Mouse (Mus musculus): ENCODE data around the gene Map3k5.
"Not testable (repeated sequence)": the region's sequence is repeated elsewhere in the genome, so short reads cannot be mapped to it uniquely, and the experiment has no call there.

The Map3k5 gene

DNA sequence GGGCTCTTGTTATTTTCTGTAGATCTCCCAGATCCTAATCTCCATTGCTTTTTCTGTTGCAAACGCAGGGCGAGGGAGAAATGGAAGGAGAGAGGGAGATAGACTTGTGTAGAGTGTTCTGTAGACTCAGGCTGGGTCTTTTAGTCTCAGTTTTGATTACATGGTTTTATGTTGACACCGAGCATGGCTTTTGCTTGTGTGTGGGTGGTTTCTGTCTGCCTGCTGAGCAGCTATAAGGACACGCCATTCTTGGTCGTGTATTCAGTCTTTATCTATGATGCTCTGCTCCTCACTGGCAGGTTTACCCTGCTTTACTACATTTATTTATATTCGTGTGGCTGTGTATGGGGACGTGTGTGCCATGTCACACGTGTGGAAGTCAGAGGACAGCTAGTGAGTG lies 34.2 kb downstream of the Map3k5 start:
- no peak for DNase-seq

DNA sequence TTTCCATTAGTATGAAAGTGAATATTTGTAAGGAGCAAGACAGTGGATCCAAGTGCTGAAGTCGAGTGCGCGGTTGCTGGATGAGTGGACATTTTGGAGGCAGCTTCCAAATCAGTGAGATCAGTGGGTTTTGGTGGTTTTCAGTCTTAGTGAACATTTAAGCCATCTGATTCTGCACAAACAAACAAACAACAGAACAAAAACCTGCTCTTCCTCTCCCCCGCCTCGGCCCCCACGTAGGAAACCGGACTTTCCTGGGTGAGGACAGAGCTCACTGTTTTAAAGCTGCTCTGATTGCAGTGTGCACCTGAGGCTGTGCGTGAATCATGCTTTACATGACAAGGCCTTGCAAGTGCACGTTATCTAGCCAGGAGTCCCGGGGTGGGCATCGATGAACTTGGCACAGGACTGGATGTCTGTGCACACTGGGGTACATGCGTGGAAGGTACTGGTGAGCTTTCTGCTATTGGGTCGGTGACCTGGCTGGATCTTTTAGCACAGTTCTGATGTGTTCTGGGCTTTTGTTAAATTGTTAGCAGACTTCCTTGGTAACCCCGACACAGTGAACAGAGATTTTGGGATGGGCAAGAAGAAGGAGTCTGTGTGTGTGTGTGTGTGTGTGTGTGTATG lies 35.7 kb downstream of the Map3k5 start:
- no peak for DNase-seq

DNA sequence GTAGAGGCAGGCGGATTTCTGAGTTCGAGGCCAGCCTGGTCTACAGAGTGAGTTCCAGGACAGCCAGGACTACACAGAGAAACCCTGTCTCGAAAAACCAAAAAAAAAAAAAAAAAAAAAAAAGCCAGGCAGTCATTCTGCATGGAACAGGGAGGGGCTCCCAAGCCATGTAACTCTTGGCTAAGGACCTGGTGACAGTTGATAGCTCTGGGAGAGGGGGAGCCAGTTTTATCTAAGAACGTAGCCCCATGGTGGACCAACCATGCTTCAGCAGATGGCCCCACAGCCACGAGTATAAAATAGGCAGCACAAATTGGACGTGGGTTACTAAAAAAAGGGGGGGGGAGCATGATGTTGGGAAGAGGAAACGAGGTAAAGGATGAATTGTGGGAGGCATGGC lies 37.2 kb downstream of the Map3k5 start:
- not testable (repeated sequence) for DNase-seq

DNA sequence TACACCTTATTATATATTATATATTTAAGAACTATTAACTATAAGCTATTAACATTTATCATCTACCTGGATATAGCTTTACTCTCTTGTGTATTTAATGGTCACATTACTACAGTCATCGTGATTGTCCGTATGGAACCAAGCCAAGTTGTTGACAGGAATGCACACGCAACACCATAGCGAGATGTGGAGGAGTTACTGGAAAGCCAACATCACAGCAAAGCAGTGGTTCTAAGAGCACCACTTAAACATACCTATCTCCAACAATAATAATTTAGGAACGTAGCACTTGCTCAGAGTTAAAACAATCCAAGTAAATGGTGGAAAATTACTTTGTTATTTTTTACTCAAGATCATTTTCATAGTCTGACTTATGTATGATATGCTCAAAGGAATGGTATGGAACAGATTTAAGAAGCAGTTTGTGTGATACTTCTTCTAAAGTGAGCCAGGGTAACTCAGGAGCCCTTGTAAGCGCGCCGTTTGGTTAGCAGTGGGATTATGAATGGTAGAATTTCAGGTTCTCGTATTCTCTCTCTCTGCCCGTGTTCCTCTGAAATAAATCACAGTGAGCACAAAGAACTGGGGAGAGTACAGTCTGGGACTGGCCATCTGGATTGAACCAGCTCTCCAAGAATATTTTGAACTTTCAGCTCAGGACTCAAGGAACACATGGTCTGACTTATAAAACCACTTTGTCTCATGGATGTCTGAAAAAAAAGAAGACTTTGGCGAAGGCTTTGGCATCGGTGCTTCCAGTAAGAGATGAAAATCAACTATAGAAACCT lies 39.2 kb downstream of the Map3k5 start:
- no peak for DNase-seq

DNA sequence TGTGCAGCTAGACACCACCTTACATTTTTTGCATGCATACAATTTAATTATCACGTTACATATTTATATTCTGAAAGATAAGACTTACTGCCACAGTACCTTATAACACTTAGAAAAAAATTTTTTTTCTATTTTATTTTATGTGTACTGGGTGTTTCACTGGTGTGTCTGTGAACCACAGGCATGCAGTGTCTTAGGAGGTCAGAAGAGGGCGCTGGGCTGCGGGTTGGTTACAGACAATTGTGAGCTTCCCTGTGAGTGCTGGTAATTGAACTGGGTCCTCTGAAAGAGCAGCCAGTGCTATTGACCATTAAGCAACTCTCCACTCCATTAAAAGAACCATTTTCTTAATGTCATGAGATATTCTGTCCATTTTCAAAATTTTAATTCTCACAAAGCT lies 43.3 kb downstream of the Map3k5 start:
- no peak for DNase-seq

DNA sequence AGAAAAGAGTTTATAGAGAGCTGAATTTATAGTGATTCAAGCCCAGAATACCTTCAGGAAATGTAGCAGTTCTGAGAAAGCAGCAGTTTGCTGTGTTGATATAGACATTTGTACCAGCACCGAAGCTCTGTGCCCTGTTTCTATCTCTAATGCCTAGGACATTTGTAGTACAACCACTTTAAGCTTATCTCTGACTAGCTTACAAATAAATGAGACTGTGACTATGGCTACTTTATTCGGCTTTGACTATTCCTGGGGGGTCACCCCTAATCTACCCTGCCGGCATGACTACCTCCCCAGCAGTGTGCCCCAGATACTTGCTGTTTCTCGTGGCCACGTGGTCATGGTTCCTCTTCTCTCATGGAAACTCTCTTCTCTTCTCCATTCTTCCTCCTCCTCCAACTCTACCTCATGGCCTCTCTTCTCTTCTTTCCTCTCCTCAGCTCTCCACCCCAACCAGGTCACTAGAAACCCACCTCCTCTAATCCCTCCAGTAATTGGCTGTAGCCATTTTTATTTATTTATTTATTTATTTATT lies 44.5 kb downstream of the Map3k5 start:
- DNase-seq = no peak

DNA sequence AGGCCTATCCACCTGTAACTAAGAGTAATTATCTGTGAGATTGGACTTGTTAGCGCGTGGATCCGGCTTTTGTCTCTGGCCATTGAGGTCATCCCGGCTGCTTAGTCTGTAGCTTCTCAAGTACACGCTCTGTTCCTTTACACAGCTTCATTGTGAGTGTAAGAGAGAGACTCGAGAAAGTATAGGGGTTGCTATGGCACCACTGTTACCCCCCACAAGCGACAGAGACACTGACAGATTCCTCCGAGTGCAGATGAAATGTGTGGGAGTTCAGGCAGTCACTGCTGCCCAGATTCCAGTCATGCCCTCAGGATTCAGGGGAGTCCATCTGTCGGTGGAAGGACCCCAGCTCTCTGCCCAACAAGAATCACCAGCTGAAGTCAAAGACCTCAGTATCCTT lies 53.5 kb downstream of the Map3k5 start:
- DNase-seq = no peak

DNA sequence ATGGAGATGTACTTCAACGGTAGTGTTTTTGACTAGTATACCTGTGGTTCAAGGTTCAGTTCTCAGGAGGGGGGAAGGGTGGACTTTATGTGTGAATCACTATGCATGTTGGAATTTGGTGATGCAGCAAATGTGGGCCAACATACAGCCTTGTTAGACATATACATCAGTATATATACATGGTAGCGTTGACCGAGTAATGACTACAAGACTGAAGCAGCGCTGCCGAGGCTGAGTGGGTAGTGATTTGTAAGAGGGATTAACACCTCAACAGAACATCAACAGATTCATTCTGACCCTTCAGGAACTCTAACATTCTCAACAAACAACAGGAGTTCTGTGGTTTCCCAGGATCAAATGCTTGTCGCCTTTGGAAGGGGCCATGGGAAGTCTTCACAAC lies 55.7 kb downstream of the Map3k5 start:
- no peak for DNase-seq

DNA sequence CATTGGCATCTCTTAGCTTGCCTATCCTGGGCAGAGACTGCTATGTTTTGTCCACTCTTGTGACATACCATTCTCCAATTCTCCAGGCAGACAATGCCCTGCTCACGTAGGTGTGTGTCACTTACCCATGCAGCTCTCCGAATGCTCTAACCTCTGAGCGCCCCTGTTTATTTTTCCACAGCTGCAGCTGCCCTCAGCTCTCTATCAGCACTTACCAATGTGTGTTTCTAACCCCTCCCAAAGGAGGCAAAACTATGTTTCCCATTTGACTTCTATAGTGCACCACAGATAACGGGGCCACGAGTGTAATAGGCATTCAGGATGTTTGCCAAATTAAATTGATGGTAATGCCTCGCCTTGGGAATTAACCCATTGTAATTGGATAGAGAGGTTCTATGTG lies 56.4 kb downstream of the Map3k5 start:
- DNase-seq = no peak

DNA sequence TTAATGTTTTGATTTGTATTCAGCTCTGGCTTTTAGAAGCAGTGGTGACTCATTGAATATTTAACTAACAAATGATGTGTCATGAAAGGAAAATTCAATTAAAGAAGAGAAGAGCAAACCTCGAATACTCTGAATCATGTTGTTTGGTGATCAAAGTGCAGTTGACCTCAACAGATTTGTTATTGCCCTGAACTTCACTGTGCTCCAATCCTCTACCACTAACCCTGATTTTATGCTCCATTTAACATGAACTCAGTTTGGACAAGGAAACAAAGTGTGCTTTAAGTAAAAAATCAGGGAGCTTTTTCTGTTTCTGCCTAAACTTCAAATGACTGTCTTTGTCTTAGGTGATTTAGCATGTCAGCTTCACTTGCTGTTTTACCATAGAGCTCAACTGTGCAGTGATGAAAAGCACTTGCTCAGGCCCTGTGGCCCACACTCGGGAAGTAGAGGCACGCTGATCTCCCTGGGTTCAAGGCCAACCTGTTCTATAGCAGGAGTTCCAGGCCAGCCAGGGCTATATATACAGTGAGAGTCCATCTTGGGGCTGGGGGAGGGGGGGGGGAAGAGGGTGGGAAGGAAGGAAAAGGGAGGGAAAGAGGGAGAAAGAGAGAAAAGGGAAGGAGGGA lies 57.1 kb downstream of the Map3k5 start:
- no peak for DNase-seq

DNA sequence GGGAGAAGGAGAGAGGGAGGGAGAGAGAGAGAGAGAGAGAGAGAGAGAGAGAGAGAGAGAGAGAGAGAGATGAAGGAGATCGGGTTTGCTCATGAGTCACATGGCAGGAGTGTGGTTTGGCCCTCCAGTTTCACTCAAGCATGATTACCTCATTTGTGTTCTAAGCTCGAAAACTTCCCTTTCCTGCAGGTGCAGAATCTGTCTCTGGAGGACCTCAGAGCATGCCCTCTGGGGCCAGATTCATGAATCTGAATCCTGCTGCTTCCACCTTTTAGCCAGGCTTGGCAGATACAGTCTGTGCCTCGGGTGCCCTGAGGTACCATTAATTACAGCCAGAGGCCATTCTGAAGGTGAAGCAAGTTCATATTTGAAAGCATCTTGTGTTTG lies 57.6 kb downstream of the Map3k5 start:
- no peak for DNase-seq

DNA sequence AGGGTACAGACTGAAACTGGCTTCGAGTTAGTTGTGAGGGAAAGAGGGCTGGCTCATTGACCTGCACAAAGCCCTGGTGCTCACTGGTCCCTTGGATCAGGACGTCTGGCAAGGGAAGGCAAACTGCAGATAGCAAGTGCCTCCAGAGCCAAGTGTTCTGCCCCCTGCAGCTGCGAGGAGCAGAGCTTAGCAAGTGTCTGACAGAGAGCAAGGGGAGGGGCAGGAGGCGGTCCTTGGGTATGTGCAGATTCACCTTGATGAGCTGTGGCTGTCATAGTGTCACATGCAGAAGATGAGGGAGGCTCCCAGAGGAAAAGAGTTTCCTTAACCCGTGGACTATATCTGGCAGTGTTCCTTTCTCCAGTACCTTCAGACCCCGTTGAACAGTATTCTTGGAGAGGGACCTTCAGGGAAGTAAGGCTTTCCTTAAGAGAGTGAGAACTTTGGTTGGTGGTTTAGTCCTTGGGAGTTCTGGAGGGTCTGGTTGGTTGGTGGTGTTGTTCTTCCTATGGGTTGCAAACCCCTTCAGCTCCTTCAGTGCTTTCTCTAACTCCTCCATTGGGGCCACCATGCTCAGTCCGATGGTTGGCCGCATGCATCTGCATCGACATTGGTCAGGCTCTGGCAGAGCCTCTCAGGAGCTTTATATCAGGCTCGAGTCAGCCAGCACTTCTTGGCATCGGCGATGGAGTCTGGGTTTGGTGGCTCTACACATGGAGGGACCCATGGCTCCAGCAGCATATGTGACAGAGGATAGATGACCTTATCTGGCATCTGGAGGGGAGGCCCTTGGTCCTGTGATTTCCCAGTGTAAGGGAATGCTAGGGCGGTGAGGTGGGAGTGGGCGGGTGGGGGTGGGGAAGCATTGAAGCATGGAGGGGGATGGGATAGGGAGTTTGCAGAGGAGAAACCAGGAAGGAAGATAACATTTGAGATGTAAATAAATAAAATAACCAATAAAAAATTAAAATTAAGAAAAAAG lies 60.5 kb downstream of the Map3k5 start:
- no peak for DNase-seq

DNA sequence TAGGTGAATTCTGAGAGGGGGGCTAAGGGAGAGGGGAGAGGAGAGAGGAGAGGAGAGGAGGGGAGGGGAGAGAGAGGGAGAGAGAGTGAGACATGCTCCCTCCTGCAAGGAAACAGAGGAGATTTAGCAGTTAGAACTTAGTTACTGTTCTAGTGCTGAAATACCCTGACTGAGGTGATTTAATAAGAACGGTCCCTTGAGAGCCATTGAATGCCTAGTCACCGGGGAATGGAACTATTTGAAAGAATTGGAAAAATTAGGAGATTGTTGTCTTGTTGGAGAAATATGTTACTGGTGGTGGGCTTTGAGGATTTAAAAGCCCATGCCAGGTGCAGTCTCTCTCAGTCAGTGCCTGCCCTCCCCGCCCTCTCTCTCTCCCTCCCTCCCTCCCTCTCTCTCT lies 61.9 kb downstream of the Map3k5 start:
- no peak for DNase-seq

DNA sequence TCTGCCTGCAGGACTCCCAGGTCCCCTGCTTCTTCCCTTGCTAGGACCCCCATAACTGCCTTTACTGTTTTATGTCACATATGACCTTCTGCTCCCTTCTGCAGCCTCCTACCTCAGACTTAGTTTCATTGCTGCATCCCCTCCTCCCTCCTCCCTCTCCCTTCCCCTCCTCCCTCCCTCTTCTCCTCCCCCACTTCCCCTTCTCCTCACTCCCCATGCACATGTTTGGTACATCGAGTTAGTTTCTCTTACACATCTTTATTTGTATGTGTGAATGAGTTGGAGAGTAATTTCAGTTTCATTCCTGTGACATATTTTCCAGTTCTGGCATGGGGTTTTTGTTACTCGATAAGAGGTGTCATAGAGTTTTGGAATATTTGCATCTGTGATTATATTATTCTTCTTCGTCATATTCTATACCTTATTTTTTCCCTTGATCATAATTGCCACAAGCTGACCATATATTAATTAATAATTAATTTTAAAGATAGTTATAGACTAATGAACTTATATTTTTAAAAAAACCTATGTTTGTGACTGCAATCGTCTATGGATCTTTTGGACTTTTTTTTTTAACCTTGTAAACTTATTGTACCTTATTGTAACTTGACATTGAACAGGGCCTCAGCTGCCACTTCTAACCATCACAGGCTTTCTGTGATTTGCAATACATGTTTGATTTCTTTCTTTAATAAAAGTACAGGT lies 65.6 kb downstream of the Map3k5 start:
- no peak for DNase-seq

DNA sequence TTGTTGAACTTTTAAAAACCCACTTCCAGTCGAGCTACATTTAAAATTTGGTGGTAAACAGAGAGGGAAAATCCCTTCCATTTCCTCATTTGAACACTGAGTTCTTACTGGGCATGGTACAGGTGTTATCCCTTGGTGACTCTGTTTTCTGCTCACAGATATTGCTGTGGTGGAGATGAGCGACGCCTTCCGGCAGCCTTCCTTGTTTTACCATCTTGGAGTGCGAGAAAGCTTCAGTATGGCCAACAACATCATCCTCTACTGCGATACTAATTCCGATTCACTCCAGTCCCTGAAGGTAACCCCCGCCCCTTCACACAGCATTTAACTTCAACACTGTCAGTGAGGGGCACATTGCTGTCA lies 66.1 kb downstream of the Map3k5 start:
- no peak for DNase-seq

DNA sequence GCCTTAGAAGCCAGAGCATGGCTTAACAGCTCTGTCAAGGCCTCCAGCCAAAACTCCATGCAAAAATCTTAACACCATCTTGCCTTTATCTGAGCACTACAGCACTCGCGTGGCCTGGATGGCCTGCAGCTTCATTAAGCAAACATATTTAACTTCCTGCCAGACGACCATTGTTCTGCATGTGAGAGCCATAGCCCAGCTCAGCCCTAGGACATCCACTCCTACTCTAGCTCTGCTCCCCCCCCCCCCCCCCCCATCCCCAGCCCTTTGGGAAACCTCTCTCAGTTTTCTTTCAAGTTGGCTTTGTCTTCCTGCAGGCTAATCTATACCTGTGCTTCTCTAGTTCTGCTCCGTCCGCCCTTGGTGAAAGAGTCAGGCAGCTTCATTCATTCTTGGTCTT lies 67.7 kb downstream of the Map3k5 start:
- DNase-seq = no peak

DNA sequence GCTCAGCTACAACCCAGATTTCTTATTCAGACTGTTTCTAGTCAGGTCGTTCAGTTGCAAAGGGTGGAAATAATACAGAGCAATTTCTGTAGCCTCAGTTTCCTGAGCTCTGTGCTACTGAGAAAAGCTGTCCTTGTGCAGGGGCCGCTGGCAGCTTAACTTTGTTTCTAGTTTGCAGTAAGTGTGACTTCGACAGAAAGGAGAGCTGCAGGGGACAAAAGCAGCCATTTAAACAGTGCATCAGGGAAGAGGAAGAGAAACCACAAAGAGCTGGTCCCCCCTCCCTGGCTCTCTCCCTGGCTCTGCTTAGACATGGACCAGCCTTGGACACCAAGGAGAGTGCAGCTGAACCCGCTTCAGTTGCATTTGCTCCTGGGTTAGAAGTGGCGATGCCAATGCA lies 68.7 kb downstream of the Map3k5 start:
- DNase-seq = no peak

DNA sequence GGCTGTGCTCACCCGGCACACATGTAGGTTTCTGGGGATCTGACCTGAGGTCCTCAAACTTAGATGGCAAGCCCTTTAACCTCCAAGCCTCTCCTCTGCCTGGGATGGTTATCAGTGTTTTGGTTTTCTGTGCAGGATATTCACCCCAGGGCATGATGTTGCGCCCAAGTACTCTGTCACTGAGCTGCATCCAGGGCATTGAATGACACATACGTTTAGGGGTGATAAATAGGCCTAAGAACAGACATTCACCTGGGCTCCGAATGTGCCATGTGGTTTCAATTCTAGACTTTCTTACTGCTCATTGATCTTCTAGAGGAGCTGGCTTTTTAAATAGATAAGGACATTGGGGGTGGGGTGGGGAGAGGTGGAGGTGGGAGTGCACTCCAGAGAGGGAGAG lies 70.5 kb downstream of the Map3k5 start:
- no peak for DNase-seq

DNA sequence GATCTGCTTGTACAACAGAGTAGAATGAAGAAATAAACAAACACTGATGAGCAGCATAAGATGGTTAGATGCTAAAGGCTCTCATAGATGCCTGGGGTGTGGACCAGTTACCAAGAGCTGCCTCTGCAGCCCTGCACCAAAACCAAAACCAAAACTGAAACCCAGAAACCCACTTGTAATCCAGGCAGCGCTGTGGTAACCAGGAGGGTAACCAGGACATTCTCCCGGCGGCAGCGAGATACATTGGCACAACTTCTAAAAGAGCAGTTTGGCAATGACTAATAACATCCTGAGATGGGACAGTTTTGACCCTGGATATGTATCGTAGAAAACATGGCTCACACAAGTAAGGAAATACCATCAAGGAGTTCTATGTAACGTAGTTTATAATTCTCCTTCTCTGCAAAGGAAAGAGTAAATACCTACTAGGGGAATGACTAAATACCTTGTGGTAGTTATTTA lies 71.2 kb downstream of the Map3k5 start:
- no peak for DNase-seq

DNA sequence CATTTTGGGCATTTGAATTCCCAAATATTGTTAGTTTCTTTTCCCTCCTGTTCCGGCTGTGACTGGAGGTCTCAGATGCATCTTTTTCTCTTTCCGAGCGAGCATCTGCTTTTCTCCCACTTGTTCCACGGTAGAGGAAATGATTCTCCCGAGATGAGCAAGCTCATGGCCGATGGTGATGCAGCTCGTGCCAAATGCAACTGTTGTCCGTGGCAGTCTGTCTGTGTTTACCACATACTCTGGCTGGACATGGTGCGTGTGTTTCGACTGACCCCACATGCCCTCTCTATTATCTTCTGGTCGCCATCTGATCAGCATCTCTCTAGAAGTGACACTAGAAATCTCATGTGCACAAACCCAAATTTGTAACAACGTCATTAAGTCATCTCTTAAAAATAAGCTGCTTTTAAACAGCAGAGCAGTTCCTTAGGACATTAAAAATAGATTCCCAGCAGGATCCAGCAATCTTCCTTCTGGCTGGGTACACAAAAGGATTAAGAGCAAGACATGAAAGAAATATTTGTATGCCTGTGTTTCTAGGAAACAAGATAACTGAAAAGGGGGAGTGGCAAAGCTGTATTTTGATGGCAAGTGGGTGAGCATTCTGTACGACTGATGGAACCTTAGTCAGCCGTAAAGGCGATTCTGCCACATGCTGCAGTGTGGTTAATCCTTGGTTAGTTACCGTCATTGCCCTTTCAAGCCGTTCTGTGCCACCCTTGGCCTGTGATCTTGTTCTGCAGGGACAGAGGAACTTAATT lies 72.2 kb downstream of the Map3k5 start:
- DNase-seq = no peak

DNA sequence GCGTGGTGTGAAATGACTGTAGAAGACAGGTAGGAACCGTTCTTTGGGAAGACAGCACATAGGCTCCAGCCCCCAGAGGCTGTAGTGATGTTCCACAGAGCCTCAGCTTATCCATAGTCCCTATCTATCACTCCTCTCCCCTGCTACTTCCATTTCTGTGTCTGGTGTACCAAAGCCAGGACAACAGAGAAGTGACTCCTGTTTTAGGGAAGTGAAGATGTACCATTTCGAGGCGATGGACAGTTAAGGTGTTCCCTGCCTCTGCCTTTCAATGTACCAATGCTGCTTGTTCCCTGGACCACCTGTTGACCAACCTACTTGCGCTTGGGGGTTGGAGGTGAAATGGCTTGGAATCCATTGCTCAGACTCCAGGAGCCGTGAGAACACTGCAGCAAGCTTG lies 75.0 kb downstream of the Map3k5 start:
- no peak for DNase-seq
